In the genomic region with DNA sequence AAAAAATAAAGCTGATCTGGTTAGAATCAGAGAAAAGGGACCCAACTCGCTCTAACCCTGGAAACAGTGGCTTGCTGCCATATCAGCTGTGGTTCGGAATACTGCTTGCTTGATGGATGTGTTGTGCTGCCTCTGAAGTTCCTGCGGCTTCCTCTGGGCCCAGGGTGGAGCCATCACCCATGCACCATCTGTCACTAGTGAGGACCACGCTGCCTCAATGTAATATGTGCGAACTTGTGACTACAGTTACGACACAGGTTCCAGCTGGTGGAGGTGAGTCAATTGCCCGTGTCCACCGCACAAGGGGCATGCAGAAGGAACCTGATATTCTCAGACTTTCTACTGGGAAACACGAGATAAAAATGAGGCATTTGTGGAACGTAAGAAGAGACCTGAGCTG, we compare ENCODE assay signal across 16 mouse cellular contexts.
DNase-seq lines count a peak whose midpoint lies in the region; ATAC-seq and TF ChIP-seq lines count a peak whose summit lies in the region.
"Had no signal": no experiment of that assay in that cellular context is flagged by ENCODE, and none has a peak within 500 bp of the region (broad histone marks: within the 10 kb centered on the region; RNA-seq: fewer than 3 reads in every experiment).

No protein-coding gene starts in this region.

- H3K4me1 ChIP-seq in forebrain, embryonic 13.5 days, result peaks cover 18% of the 10 kb centered on the region
- no peaks in the 10 kb centered on the region for H3K4me1 ChIP-seq in forebrain, embryonic 10.5 days
- 0 out of 2 replicates have a peak, but pooled peaks cover 2% of the 10 kb centered on the region for H3K4me1 ChIP-seq in kidney, embryonic 14.5 days (ENCODE audit: control insufficient read depth, insufficient read depth, low read length)
- no peaks in the 10 kb centered on the region for H3K4me1 ChIP-seq in midbrain, postnatal 0 days (ENCODE audit: insufficient read depth, low read length)
- no peaks in the 10 kb centered on the region for H3K4me1 ChIP-seq in midbrain, embryonic 13.5 days (replicated peaks)
- H3K4me1 ChIP-seq: intestine, embryonic 15.5 days; limb, embryonic 15.5 days had no signal

- WGBS in forebrain, embryonic 13.5 days, result 75% methylated on average over 10 of the region's 10 CpGs
- WGBS in forebrain, embryonic 10.5 days, result 86% methylated on average over 10 of the region's 10 CpGs
- 28% methylated on average over 10 of the region's 10 CpGs for WGBS in kidney, embryonic 14.5 days
- WGBS in midbrain, postnatal 0 days, result 84% methylated on average over 10 of the region's 10 CpGs
- WGBS in midbrain, embryonic 13.5 days, result 87% methylated on average over 10 of the region's 10 CpGs

- no peak overlapping the region for H3K4me3 ChIP-seq in forebrain, embryonic 13.5 days
- no peak overlapping the region for H3K4me3 ChIP-seq in forebrain, embryonic 10.5 days
- no peak overlapping the region for H3K4me3 ChIP-seq in kidney, embryonic 14.5 days (ENCODE audit: low read length)
- no peak overlapping the region for H3K4me3 ChIP-seq in midbrain, postnatal 0 days (ENCODE audit: low read depth, low read length)
- no peak overlapping the region for H3K4me3 ChIP-seq in midbrain, embryonic 13.5 days (replicated peaks)
- H3K4me3 ChIP-seq: erythroblast, embryonic 14.5 days; heart, embryonic 12.5 days; intestine, embryonic 15.5 days; limb, embryonic 15.5 days had no signal

- DNase-seq in forebrain, embryonic 10.5 days (ENCODE audit: extremely low spot score, low spot score), result no peak
- DNase-seq in kidney, postnatal 36 days, result no peak
- peak; percentile 56 for DNase-seq in midbrain, postnatal 0 days (ENCODE audit: low spot score)
- no peak for DNase-seq in MN1 (ENCODE audit: low spot score)
- DNase-seq: cerebellum, adult 9-10 months; heart, postnatal 4 days; midbrain, embryonic 14.5 days; thymus, adult 18-20 months had no signal

- peak overlapping the region; percentile 57 for H3K27ac ChIP-seq in forebrain, embryonic 13.5 days
- no peak overlapping the region for H3K27ac ChIP-seq in forebrain, embryonic 10.5 days
- H3K27ac ChIP-seq in kidney, embryonic 14.5 days (ENCODE audit: low read depth, low read length), result no peak overlapping the region
- no peak overlapping the region for H3K27ac ChIP-seq in midbrain, postnatal 0 days (ENCODE audit: low read depth, low read length)
- no peak overlapping the region for H3K27ac ChIP-seq in midbrain, embryonic 13.5 days
- H3K27ac ChIP-seq: intestine, embryonic 15.5 days; limb, embryonic 15.5 days had no signal

- no peaks in the 10 kb centered on the region for H3K9me3 ChIP-seq in forebrain, embryonic 13.5 days (replicated peaks)
- H3K9me3 ChIP-seq in forebrain, embryonic 10.5 days, result no peaks in the 10 kb centered on the region
- no peaks in the 10 kb centered on the region for H3K9me3 ChIP-seq in kidney, embryonic 14.5 days (ENCODE audit: control insufficient read depth, low read length)
- no peaks in the 10 kb centered on the region for H3K9me3 ChIP-seq in midbrain, postnatal 0 days (ENCODE audit: low read length)
- no peaks in the 10 kb centered on the region for H3K9me3 ChIP-seq in midbrain, embryonic 13.5 days
- H3K9me3 ChIP-seq: heart, embryonic 12.5 days; intestine, embryonic 15.5 days; limb, embryonic 15.5 days had no signal

- H3K27me3 ChIP-seq in forebrain, embryonic 13.5 days, result no peaks in the 10 kb centered on the region
- no peaks in the 10 kb centered on the region for H3K27me3 ChIP-seq in forebrain, embryonic 10.5 days (ENCODE audit: poor library complexity, severe bottlenecking)
- no peaks in the 10 kb centered on the region for H3K27me3 ChIP-seq in kidney, embryonic 14.5 days (ENCODE audit: control insufficient read depth, insufficient read depth, low read length)
- H3K27me3 ChIP-seq in midbrain, postnatal 0 days (ENCODE audit: insufficient read depth, low read length), result no peaks in the 10 kb centered on the region
- no peaks in the 10 kb centered on the region for H3K27me3 ChIP-seq in midbrain, embryonic 13.5 days
- H3K27me3 ChIP-seq: heart, embryonic 12.5 days; intestine, embryonic 15.5 days; limb, embryonic 15.5 days had no signal

- TF ChIP-seq CTCF in midbrain, postnatal 0 days (IDR thresholded peaks at IDR 0.05), result no peak

- H3K9ac ChIP-seq in forebrain, embryonic 13.5 days, result no peak overlapping the region
- H3K9ac ChIP-seq in kidney, embryonic 14.5 days (ENCODE audit: low read depth, low read length), result no peak overlapping the region
- H3K9ac ChIP-seq in midbrain, postnatal 0 days (replicated peaks; ENCODE audit: low read length, poor library complexity, severe bottlenecking), result no peak overlapping the region
- no peak overlapping the region for H3K9ac ChIP-seq in midbrain, embryonic 13.5 days (replicated peaks)
- H3K9ac ChIP-seq: heart, embryonic 12.5 days; intestine, embryonic 15.5 days; limb, embryonic 15.5 days had no signal

- no peak overlapping the region for H3K4me2 ChIP-seq in forebrain, embryonic 13.5 days
- no peak overlapping the region for H3K4me2 ChIP-seq in kidney, embryonic 14.5 days (replicated peaks; ENCODE audit: low read depth, low read length)
- no peak overlapping the region for H3K4me2 ChIP-seq in midbrain, postnatal 0 days (ENCODE audit: low read depth, low read length, poor library complexity, severe bottlenecking)
- H3K4me2 ChIP-seq in midbrain, embryonic 13.5 days (replicated peaks), result no peak overlapping the region
- H3K4me2 ChIP-seq: heart, embryonic 12.5 days; intestine, embryonic 15.5 days; limb, embryonic 15.5 days had no signal

- no peaks in the 10 kb centered on the region for H3K36me3 ChIP-seq in forebrain, embryonic 13.5 days (ENCODE audit: poor library complexity, severe bottlenecking)
- no peaks in the 10 kb centered on the region for H3K36me3 ChIP-seq in forebrain, embryonic 10.5 days (replicated peaks)
- H3K36me3 ChIP-seq in kidney, embryonic 14.5 days (ENCODE audit: control insufficient read depth, insufficient read depth, low read length), result no peaks in the 10 kb centered on the region
- no peaks in the 10 kb centered on the region for H3K36me3 ChIP-seq in midbrain, postnatal 0 days (ENCODE audit: insufficient read depth, low read length)
- H3K36me3 ChIP-seq in midbrain, embryonic 13.5 days, result no peaks in the 10 kb centered on the region
- H3K36me3 ChIP-seq: heart, embryonic 12.5 days; intestine, embryonic 15.5 days; limb, embryonic 15.5 days had no signal

- ATAC-seq in forebrain, embryonic 13.5 days, result peak; percentile 60
- peak; percentile 86 for ATAC-seq in kidney, embryonic 14.5 days (ENCODE audit: low FRiP score, low TSS enrichment)
- no peak for ATAC-seq in midbrain, postnatal 0 days (ENCODE audit: low FRiP score)
- ATAC-seq in midbrain, embryonic 13.5 days, result no peak
- ATAC-seq in megakaryocyte progenitor cell, adult 5-6 weeks (replicated peaks; ENCODE audit: poor library complexity), result peak; percentile 32; the same call in 1 of the 2 replicates
- ATAC-seq: intestine, embryonic 15.5 days had no signal

Comparison
In these comparisons a context has a peak if more than half of its experiments do, and no peak if none do; other contexts are left out.
1. ATAC-seq: peak in forebrain, embryonic 13.5 days (single experiment), kidney, embryonic 14.5 days (single experiment) and megakaryocyte progenitor cell, adult 5-6 weeks (single experiment); none in midbrain, postnatal 0 days (single experiment) and midbrain, embryonic 13.5 days (single experiment).